Mouse (Mus musculus) embryo, embryonic 9.5 days (tissue): ENCODE data around the gene Stambpl1.
"Not testable (repeated sequence)": the region's sequence is repeated elsewhere in the genome, so short reads cannot be mapped to it uniquely, and the experiment has no call there.

Experiments used
- DNase-seq: peaks from one replicate; pipeline ENCODE4 v3.0.0-alpha.2; 2017; ENCODE audit errors: extremely low spot score

The Stambpl1 gene

DNA sequence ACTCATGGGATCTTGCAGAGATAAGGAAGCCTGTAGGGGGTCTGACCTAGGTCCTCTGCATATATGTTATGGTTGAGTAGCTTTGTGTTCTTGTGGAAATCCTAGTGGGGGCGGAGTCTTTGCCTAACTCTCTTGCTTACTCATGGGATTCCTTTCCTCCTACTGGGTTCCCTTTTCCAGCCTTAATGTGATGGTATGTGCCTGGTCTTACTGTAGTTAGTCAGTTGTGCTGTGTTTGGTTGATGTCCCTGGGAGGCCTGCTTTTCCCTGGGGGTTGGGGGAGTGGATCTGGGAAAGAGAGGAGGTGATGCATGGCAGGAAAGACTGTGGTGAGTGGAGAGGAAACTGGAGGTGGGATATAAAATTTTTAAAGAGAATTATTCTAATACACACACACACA, 6.0 kb downstream of the Stambpl1 start:
- no peak for DNase-seq

DNA sequence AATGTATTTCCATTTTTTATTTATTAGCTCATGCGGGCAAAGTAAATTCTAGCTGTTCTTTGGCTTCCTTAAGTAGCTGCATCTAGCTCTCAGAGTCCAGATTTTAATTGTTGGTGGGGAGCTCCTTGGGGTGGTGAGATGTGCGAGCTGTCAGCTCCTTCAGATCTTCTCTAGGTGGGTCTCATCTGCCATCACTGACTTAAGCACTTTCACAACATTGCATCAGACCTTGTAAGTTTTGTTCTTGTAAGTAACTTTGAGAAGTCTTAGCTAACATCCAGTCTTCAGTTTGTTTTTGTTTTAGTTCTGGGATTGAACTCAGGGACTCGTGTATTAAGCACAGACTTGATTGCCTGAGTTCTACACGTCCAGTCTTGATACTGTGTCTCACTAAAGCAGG, 6.9 kb downstream of the Stambpl1 start:
- no peak for DNase-seq

DNA sequence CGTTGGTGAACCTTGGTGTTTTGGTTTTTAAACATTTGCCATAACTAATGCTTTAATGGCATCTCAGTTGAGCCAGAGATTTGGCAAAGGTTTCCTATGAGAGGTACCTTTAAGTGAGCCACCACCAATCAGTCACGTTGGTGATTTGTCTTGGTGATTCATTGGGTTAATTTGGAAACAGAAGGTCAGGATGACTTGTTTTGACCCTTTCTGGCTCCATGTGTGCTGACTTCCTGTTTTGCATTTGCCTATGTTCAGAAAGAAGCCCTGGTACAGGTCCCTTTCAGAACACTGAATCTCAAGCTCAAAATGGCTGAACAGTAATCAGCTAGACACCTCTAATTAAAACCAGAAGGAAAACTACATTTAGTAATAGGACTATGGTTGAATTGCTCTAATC, 7.5 kb downstream of the Stambpl1 start:
- no peak for DNase-seq

DNA sequence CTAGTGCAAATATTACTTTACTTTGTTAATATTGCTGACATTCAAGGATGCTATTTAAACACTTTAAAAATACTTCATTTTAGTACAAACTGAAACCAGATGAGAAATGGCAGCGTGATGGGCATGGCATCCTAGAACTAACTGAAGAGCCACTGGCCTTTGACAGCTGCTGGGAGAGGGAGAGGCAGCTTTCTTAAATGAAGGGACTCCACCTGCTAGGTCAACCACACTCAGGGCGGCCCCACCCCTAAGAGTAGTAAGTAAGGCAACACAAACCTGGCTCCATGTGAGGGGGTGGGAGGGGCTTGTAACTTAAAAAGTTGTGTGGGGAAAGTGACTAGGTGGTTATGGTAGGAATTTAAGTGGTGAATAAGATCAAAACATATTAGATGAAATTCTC, 10.6 kb downstream of the Stambpl1 start:
- no peak for DNase-seq

DNA sequence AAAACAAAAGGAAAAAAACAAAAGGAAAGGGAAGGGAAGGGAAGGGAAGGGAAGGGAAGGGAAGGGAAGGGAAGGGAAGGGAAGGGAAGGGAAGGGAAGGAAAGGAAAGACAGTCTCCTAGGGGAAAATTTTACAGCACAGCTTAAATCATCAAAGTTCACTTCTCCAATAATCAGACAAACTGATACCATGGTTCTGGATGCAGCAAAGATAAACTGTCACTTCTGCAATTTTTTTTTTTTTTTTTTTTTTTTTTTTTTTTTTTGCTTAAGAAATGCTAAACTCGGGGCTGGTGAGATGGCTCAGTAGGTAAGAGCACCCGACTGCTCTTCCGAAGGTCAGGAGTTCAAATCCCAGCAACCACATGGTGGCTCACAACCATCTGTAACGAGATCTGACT, 14.1 kb downstream of the Stambpl1 start:
- not testable (repeated sequence) for DNase-seq

DNA sequence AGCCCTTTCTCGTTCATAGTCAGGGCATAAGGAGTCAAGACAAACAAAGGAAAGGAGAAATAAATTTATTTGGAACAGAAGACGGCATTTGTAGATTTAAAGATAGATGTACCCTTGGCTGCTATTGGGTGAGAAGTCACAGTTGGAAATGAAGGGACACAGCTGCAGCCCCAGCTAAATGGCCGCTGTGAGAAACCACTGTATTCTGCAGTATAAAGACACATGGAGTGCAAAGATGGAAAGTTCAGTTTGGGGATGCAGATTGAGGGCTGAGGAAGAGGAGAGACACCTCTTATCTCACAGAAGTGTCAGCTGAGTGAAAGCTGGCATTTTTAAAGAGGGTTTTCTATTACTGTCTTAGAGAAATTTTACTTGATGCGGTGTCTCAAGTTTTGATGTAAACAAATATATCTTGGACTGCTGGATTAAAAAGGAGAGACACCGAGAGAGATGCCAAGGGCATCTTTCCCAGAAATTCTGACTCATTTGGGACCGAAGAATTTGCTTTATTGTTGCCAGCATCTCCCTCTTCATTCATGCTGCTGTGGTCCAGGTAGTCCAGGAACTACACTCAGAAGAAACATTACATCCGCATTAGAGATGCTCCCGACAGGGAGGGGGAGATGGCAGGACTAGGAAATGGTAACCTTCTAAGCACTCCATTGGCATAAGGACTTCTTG, 14.9 kb downstream of the Stambpl1 start:
- no peak for DNase-seq

DNA sequence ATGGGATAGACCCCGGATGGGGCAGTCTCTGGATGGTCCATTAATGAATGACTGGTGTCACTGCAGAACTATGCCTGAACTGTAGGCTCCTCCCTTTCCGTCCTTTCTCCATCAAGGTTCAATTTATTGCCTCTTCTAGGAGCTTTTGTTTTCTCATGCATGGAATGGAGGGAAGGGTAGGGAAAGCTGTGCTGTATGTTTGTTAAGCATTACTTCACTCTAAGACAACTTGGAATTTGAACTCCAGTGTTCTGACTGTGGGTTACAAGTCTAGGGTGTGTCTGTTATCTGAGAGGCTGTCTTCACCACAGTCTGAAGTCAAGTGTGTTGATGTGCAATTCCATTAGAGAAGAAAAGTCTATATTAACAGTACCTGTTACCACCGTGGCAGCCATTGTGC, 17.0 kb downstream of the Stambpl1 start:
- DNase-seq, result no peak

DNA sequence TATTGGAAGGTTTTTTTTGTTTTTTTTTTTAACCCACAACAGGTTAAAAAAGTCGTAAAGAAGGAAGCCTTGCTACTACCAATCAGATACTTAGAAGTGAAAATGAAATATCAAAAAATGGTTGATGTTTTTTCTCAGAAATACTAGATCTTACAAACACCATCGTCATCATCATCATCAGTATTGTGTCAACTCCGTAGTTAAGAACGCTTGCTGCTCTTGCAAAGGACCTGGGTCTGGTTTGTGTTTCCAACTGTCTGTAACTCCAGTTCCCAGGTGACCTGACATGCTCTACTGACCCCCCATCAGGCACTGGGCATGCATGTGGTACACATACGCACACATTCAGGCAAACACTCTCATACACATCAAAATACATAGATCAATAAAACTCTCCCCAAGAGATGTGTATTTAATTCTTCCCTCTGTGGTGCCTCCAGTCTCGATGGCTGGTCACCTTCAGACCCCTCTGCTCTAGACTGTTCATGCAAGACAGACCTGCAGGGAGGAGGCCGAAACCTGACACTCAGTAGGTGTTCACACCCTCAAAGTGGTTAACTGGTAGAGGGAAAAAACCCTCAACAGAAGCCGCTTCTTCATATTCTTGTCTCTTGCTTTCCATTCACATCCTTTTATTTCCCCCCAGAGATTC, 18.0 kb downstream of the Stambpl1 start:
- no peak for DNase-seq

DNA sequence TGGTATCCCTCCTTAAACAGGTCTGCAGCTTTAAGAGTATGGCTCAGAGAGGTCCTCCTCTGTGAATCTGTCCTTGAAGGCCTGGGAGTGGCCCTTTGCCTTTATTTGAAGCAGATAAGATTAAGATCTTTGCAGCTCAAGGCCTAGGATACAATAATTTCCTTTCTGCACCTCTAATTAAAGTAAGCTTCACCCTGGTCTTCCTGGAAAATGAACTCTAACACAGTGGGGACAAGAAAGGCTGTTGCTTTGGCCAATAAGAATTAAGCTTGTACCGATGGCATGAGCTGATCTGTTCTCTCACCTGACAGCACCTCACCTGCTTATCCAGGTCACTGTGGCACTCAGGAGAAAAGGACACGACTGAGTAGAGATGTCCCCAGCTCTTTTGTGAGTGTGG, 18.8 kb downstream of the Stambpl1 start:
- no peak for DNase-seq

DNA sequence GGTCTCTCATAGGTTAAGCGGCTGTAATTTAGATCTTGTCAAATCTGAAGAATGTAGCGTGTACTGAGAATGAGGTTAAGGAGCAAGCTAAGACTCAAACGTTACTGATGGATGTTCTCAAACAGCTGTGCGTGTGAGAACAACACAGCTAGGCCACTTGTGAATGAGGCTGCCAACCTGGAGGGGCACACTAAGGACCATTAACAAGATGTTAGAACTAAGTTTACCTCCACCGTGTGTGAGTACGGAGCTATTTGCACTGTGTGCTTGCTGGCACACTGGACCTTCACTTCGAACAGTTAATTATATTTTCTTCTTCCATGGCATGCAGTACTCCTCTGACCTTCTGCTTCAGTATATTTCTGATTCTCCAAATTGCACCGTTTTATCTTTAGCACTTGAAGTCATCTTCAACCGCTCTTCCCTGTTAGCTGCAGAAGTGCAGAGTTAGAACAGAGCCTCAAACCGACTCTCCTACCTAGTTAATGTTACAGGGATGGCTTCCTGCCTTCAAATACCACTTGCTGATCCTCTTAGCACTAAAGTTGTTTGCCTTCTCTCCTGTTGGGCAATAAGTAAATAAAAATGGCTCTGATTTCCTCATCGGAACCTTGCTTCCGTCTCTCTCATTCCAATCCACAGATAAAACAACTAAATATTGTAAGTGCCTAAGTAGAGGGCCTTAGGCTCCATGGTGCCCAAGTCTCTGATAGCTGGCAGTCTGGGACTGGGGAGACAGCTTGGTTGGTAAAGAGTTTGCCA, 20.6 kb downstream of the Stambpl1 start:
- no peak for DNase-seq

DNA sequence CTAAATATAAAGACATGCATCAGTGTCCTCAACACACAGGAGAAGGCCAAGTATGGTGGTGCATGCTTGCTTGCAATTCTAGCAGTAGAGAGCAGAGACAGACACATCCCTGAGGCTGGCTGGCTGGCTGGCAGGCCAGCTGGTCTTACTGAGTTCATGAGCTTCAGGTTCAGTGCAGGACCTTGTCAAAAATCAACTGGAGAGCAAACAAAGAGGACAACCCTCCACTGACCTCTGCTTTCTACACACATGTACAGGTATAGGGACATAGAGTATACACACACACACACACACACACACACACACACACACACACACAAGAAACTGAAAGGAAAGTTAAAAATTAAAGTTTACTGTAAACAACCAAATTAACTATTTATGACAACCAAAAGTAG, 21.2 kb downstream of the Stambpl1 start:
- no peak for DNase-seq

DNA sequence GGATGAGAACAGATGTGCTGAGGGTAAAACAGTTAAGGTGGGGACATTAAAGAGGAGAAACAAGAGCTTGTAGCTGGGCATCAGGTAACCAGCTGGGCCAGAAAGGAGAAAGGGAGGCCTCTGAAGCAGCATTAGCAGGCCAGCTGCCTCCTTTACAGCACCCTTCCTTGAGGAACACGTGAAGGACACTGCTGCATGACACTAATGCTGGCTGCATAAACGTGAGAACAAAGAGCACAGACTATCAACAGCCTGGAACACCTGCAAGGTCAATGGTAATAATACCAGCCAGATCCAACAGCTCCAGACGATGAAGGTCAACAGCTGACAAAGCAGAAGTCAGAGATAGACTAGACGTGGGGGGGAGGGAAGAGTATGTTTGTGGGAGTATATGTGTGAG, 22.1 kb downstream of the Stambpl1 start:
- DNase-seq, result no peak

DNA sequence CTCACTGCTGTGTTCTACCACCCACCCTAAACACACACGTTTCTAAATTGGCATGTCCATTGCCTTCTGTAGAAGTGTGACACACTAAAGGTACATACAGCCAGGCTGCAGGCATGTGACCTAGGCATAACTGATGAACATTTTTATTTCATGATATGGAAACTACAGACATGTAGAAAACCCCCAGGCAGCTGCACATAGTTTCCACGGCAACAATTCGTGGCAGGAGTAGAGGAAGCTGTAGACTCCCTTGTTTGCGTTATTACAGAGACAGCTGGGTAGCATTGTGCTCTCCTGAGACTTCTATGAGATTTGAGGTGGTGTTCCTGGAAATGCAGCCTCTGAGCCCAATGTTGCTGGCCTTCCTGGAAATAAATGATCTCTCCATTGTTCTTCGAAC, 24.9 kb downstream of the Stambpl1 start:
- no peak for DNase-seq

DNA sequence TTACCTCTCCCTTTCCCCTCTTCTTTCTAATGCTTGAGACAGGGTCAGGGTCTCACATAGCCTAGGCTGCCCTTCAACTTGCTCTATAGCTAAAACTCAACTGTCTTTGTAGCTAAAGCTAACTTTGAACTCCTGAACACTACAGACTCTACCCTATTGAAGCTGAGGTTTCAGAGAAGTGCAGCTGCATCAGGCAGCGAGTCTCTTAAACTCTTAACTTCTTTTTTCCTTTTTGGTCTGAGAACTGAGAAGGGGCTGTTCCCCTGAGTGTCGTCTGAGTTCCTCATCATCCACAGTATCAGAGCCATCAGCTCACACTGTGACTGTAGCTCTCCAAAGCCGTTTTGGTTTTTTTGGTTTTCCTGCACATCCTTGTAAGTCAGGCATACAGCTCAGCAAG, 25.7 kb downstream of the Stambpl1 start:
- DNase-seq, result no peak

DNA sequence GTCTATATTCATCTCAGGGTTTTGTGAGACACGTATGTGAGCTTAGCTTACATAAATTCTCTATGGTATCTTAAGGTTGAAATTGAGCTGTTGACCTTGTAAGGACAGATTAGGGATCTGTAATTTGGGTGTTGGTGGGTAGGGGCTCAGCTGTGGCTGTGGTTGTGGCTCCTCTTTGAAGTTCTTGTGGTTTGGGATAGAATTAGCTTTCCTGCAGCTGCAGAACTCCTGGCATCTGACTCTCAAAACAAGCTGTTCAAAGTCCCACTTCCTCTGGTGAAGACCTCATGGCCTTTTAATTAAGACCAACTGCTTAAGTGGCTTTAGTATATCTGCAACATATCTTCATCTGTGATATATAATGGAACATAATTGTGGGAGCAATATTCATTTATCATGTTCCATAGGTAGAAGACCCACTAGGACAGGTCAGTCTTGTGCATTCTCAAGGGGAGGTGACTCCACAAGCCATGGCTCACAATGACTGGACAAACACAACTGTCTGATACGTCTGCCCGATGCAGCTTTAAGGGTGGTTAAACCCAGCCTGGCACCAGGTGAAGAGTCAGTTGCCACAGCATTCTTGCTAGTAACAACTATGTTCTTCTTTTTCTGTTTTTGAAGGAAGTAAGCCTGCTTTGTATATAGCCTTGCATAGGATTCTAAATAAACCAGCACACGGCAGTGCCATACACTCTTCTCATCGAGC, 27.4 kb downstream of the Stambpl1 start:
- DNase-seq, result no peak

DNA sequence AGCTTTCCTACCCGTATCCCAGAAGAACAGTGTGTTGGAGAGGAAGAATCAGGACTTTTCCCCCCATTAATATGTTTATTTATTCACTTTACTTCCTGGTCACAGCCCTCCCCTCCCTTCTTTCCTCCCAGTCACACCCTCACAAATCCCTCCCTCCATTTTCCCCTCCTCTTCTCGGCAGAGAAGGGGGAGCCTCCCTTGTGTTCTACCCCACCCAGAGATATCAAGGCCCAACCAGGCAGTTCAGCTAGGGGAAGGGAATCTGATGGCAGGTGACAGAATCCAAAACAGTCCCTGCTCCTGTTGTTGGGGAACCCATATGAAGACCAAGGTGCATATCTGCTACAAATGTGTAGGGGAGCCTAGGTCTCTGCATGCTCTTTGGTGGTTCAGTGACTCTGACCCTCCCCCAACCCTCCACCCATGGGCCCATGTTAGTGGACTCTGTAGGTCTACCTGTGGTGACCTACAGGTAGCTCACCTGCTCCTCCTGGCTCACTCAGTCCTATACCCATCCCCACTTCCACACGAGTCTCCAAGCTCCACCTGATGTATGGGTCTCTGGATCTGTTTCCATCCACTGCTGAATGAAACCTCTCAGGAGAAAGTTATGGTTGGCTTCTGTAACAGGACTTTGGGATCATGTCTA, 28.8 kb downstream of the Stambpl1 start:
- DNase-seq, result no peak

DNA sequence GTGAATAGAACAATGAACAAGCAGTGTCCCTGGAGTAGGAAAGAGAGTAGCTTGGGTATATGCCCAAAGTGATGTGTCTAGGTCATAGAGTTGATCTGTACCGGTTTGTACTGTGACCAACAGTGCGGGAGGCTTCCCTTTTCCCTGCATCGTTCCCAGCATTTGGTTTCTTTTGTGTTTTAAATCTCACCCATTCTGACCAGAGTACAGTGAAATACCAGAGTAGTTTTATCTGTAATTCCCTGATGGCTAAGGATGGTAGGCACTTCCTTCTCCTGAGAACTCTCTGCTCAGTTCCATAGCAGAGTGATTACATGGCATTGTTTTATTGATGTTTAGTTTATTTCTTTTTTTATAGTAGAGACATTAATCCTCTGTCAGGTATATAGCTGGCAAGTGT, 30.8 kb downstream of the Stambpl1 start:
- no peak for DNase-seq

DNA sequence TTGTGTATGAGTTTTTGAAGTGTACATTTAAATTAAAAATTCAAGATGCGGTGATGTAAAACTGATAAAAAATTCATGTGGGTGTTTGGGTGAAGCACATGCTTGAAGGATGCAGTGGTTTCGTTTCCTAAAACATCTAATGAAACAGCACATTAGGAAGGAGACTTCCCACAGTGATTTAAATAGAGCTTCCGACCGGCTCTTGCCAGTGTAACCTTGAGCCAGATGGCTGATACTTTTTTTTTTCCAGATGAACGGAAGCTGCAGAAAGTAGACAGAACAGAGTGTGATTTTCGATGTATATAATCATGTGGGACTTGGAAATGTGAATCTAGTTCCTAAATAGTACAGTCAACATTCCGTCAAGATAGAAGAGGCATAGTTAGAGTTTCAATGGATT, 39.6 kb downstream of the Stambpl1 start:
- DNase-seq, result no peak

DNA sequence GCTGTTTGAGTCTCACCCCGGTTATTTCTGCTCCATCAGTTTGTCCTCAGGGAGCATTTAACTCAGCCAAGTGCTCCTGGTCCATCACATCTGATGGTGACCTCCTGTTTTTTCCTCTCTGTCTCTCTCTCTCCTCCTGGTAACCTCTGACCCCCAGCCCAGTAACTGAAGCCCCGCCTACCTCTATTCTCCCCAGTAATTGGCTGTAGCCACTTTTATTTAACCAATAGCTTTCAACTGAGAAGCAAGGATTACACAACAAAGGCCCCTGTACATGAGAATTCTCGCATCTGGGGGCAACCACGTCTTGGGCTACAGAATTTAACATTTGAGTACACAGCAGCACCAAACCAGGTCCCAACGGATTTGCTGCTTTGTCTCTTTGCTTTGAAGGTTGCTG, 40.3 kb downstream of the Stambpl1 start:
- no peak for DNase-seq

DNA sequence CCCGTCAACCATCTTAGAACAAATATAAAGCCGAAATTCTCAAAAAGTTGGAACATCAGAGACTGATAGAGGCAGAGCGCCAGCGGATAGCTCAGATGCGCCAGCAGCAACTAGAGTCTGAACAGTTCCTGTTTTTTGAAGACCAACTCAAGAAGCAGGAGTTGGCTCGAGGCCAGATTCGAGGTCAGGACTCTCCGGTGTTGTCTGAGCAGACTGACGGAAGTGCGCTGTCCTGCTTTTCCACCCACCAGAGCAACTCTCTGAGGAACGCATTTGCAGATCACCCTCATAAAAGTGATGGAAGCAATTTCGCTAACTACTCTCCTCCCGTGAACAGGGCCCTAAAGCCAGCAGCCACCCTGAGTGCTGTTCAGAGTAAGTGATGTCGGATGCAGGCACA, 41.9 kb downstream of the Stambpl1 start:
- DNase-seq, result no peak

DNA sequence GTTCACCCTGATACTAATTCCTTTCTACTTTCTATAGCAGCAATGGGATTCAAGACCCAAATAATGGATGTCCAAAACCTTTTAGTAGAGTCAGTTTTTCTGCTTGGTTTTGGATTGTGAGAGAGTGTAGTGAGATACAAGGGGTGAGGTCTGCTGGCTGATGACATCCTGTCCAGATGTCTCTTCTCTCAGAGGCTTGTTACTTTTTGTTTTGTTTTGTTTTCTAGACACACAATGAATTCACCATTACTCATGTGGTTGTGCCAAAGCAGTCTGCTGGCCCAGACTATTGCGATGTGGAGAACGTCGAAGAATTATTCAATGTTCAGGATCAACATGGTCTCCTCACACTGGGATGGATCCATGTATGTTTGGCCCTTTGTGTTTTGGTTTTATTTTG, 44.0 kb downstream of the Stambpl1 start:
- DNase-seq, result no peak

DNA sequence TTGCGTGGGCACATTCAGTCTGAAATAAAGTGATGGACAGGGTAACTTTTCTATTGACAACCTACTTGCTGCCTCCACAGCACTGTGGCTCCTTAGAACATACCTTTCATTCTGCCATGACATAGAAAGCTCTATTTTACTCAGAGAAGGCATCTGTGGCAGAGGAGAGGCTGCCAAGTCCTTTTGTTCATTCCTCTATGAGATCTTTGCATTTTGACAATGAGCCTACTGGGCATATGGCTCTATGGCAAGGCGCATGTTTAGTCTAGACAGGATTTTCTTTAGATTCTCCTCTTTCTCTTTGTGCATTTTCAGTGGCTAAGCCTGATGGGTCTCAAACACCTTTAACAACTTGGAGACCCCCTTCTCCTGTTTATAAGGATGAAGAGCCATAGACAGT, 45.7 kb downstream of the Stambpl1 start:
- DNase-seq, result no peak
